Mouse (Mus musculus) cerebellum, adult 2 months (tissue): ENCODE measurements around the gene Vps26a.

Source experiments
- CTCF ChIP-seq: fragments of 200-500 bp; IDR thresholded peaks from 2 replicates; pipeline ENCODE4 v1.5.1; 2011; ENCODE audit warnings: low read depth, mild to moderate bottlenecking, control low read depth, low read length, moderate library complexity, borderline replicate concordance; ENCODE audit not compliant: insufficient read depth
- POLR2A ChIP-seq: fragments of 200-500 bp; IDR thresholded peaks from 2 replicates; pipeline ENCODE4 v1.6.1; 2011; ENCODE audit warnings: low read length, control low read depth, borderline replicate concordance; ENCODE audit not compliant: insufficient read depth

DNA sequence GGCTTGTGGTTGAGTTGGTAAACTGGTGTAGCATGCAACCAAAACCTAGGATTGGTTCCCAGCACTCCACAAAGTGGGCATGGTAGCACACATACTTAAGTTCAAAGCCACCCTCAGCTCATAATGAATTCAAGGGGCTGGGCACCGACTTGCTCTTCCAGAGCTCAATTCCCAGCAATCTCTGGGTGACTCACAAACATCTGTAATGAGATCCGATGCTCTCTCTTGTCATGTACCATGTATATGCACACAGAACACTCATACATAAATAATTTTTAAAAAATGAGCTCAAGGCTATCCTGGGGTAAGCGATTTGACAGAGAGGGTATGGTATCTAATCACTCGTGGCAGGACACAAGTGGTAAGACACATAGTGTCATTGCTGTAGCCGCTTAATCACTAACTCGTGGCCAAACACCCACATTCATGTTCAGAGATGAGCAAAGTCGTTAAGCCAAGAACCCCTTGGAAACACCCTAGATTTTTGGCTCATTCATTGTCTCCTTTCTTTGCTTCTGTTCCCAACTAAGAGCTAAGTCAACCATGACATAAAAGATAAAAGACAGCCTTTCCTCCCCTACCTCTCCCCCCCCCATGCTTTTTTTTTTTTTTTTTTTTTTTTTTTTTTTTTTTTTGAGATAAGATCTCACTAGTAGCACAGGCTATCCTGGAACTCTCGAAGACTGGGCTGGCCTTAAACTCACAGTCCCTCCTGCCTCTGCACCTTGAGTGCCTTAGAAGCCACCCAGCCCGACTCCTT, 18.8 kb upstream of the Vps26a start:
- TF ChIP-seq CTCF (no peak), POLR2A (no peak)
